Mouse (Mus musculus) intestine, postnatal 0 days (tissue): Measurements from ENCODE around the gene B3gnt3. TPM values are rescaled to one million over a fixed set of nuclear protein-coding genes. Genes with fewer than 3 reads are reported as not detected.

Experiments used
- ATAC-seq: fragments of 200-750 bp; cut with Nextera tagmentation; 2 replicates; pipeline ENCODE4 v1.8.0; 2017; ENCODE audit warnings: mild to moderate bottlenecking, moderate TSS enrichment, moderate library complexity
- H3K27ac ChIP-seq: fragments of 300-500 bp; sonication (generic); 2 replicates; pipeline ENCODE4 v1.5.1; 2014; ENCODE audit warnings: mild to moderate bottlenecking, low read depth, low read length, moderate library complexity
- H3K27me3 ChIP-seq: fragments of 300-500 bp; sonication (generic); replicated peaks from 2 replicates; pipeline ENCODE4 v1.6.1; 2014; ENCODE audit warnings: low read length, mixed read lengths; ENCODE audit not compliant: control insufficient read depth, insufficient read depth
- H3K36me3 ChIP-seq: fragments of 300-500 bp; sonication (generic); 2 replicates; pipeline ENCODE4 v1.6.1; 2014; ENCODE audit warnings: mild to moderate bottlenecking, moderate library complexity; ENCODE audit not compliant: control insufficient read depth, insufficient read depth
- H3K4me1 ChIP-seq: fragments of 300-500 bp; sonication (generic); replicated peaks from 2 replicates; pipeline ENCODE4 v1.6.1; 2014; ENCODE audit warnings: antibody characterized with exemption, low read length, mixed read lengths; ENCODE audit not compliant: control insufficient read depth, insufficient read depth
- H3K4me2 ChIP-seq: fragments of 300-500 bp; sonication (generic); replicated peaks from 2 replicates; pipeline ENCODE4 v1.6.1; 2014; ENCODE audit warnings: low read depth, mild to moderate bottlenecking, moderate library complexity
- H3K4me3 ChIP-seq: fragments of 300-500 bp; sonication (generic); 2 replicates; pipeline ENCODE4 v1.5.1; 2014; ENCODE audit warnings: low read depth, low read length
- H3K9ac ChIP-seq: fragments of 300-500 bp; sonication (generic); 2 replicates; pipeline ENCODE4 v1.6.1; 2014; ENCODE audit warnings: mild to moderate bottlenecking, low read depth, low read length
- H3K9me3 ChIP-seq: fragments of 300-500 bp; sonication (generic); 2 replicates; pipeline ENCODE4 v1.6.1; 2016; ENCODE audit warnings: mixed run types; ENCODE audit not compliant: control insufficient read depth
- CTCF ChIP-seq: sonication (generic); IDR thresholded peaks from 2 replicates; pipeline ENCODE4 v1.5.1; 2016; ENCODE audit warnings: low read depth, mild to moderate bottlenecking, control low read depth, antibody characterized with exemption, moderate library complexity
- WGBS: fragments of 180-500 bp; shearing (Covaris S2); extraction: QIAGEN DNeasy Blood & Tissue Kit; methylation state at CpG from one replicate; pipeline ENCODE4 v1.1.7; 2014; 5-methylcytosine and 5-hydroxymethylcytosine counted together
- polyA plus RNA-seq: library from polyadenylated mRNA; unstranded; fragments of >200 nt; fragmentation: Nextera tagmentation; extraction: Ambion mirVana; gene quantifications from 2 replicates; pipeline ENCODE4 v1.2.1, GENCODE M21; 2015

The B3gnt3 gene
- polyA plus RNA-seq, 1 experiment from 2014 or later = 33.5 TPM

GRCm38 (mm10) chr8:71678216-71678615 is 23.4 kb downstream of the B3gnt3 start:
- H3K36me3 ChIP-seq = peaks cover 9% of the 10 kb centered on the region; the same call in 1 of the 2 replicates
- no peaks in the 10 kb centered on the region; the same call in 1 of the 2 replicates for H3K4me1 ChIP-seq
- 66% methylated on average over 4 of the region's 4 CpGs for WGBS
- H3K27me3 ChIP-seq = peaks cover 7% of the 10 kb centered on the region
- TF ChIP-seq CTCF = no peak
- no peak overlapping the region for H3K4me3 ChIP-seq
- no peak overlapping the region for H3K4me2 ChIP-seq
- no peak overlapping the region for H3K9ac ChIP-seq
- no peaks in the 10 kb centered on the region for H3K9me3 ChIP-seq
- no peak for ATAC-seq
- H3K27ac ChIP-seq = no peak overlapping the region

GRCm38 (mm10) chr8:71677555-71677954 is 24.0 kb downstream of the B3gnt3 start:
- peaks cover 7% of the 10 kb centered on the region for H3K27me3 ChIP-seq
- peaks cover 9% of the 10 kb centered on the region; the same call in 1 of the 2 replicates for H3K36me3 ChIP-seq
- H3K4me3 ChIP-seq = no peak overlapping the region
- no peaks in the 10 kb centered on the region; the same call in 1 of the 2 replicates for H3K4me1 ChIP-seq
- no peak overlapping the region for H3K27ac ChIP-seq
- H3K9ac ChIP-seq = no peak overlapping the region
- no peak for ATAC-seq
- H3K4me2 ChIP-seq = 0 out of 2 replicates have a peak overlapping the region, but pooled peaks have one; percentile 9
- no peak for TF ChIP-seq CTCF
- no peaks in the 10 kb centered on the region for H3K9me3 ChIP-seq

- peak overlapping the region; percentile 90 for H3K4me2 ChIP-seq
- peak overlapping the region; percentile 82 for H3K27ac ChIP-seq
- H3K4me3 ChIP-seq = peak overlapping the region; percentile 65
- no peaks in the 10 kb centered on the region; the same call in 1 of the 2 replicates for H3K4me1 ChIP-seq
- 0 out of 2 replicates have a peak, but pooled peaks cover 5% of the 10 kb centered on the region for H3K36me3 ChIP-seq
- no peak for TF ChIP-seq CTCF
- H3K9me3 ChIP-seq = no peaks in the 10 kb centered on the region
- peaks cover 3% of the 10 kb centered on the region for H3K27me3 ChIP-seq
- no peak for ATAC-seq
- WGBS = 53% methylated on average over 9 of the region's 9 CpGs
- peak overlapping the region; percentile 58 for H3K9ac ChIP-seq
These were observed 24.8 kb downstream of the B3gnt3 start for GRCm38 (mm10) chr8:71676803-71677202.

- Histone ChIP-seq H3K9ac (peak within 1 kb of the TSS; percentile 58), H3K9me3 (no peaks in the 10 kb centered on the region), H3K4me2 (peak within 1 kb of the TSS; percentile 90), H3K27me3 (peaks cover 3% of the 10 kb centered on the region; the same call in 1 of the 2 replicates), H3K4me1 (peaks cover under 1% of the 10 kb centered on the region; the same call in 1 of the 2 replicates), H3K27ac (peak within 1 kb of the TSS; percentile 82), H3K36me3 (0 out of 2 replicates have a peak, but pooled peaks cover 5% of the 10 kb centered on the region), H3K4me3 (peak within 1 kb of the TSS; percentile 65)
- TF ChIP-seq CTCF = no peak
- peak; percentile 69 for ATAC-seq
- WGBS = 3% methylated on average over 39 of the region's 40 CpGs
These were observed 25.4 kb downstream of the B3gnt3 start, which contains the start of gene Jak3 for GRCm38 (mm10) chr8:71676020-71676741. Gene Jak3 (plus strand): TSS chr8:71676296.

GRCm38 (mm10) chr8:71675456-71676019 is 26.1 kb downstream of the B3gnt3 start:
- WGBS = 45% methylated on average over 9 of the region's 9 CpGs
- Histone ChIP-seq H3K27me3 (peaks cover 9% of the 10 kb centered on the region; the same call in 1 of the 2 replicates), H3K4me3 (peak overlapping the region; percentile 65), H3K36me3 (no peaks in the 10 kb centered on the region), H3K27ac (peak overlapping the region; percentile 82; the same call in 1 of the 2 replicates), H3K9ac (peak overlapping the region; percentile 58; the same call in 1 of the 2 replicates), H3K9me3 (no peaks in the 10 kb centered on the region), H3K4me1 (peaks cover 6% of the 10 kb centered on the region; the same call in 1 of the 2 replicates), H3K4me2 (peak overlapping the region; percentile 90)
- no peak for ATAC-seq
- TF ChIP-seq CTCF = no peak

GRCm38 (mm10) chr8:71674071-71674470 is 27.5 kb downstream of the B3gnt3 start:
- WGBS = 69% methylated on average over 2 of the region's 2 CpGs

More at GRCm38 (mm10) chr8:71674071-71674470, 27.5 kb downstream of the B3gnt3 start:
- Histone ChIP-seq H3K27ac (no peak overlapping the region), H3K9ac (no peak overlapping the region), H3K36me3 (no peaks in the 10 kb centered on the region), H3K4me1 (peaks cover 6% of the 10 kb centered on the region; the same call in 1 of the 2 replicates), H3K9me3 (no peaks in the 10 kb centered on the region), H3K4me2 (no peak overlapping the region), H3K4me3 (no peak overlapping the region), H3K27me3 (peaks cover 17% of the 10 kb centered on the region; the same call in 1 of the 2 replicates)
- ATAC-seq = no peak
- no peak for TF ChIP-seq CTCF
